Mouse (Mus musculus): Measurements from ENCODE around the gene Vmn1r213.

The Vmn1r213 gene

DNA sequence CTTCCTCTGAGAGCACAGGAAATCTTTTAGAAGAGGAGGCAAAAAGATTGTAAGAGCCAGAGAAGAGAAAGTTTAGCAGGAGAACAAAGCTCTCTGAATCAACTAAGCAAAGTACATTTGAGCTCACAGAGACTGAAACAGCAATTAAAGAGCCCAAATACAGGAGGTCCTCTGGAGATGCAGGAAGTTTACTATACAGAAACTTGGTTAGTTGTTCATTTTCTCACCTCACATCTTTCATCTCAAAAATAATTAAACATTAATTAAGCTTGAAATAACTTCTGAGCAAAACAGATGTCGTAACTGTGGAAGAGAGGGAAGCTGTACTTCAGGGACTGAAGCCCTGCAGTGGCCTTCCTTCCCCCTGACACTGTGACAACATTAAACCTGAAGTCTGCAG, at the start of gene Vmn1r213:
Gene Vmn1r213 (plus strand): TSS at position 301 of the 400 bp plus-strand sequence.
- DNase-seq (ENCODE audit: low read depth, low spot score), result no peak

- no peak for DNase-seq (ENCODE audit: low read depth, low spot score)
Measured at GRCm38 (mm10) chr13:22990214-22990891, 17.1 kb upstream of the Vmn1r213 start.

GRCm38 (mm10) chr13:22992178-22992700, 15.2 kb upstream of the Vmn1r213 start:
- DNase-seq (ENCODE audit: low read depth, low spot score), result no peak

- DNase-seq (ENCODE audit: low read depth, low spot score), result no peak
Measured at GRCm38 (mm10) chr13:22992721-22993120, 14.7 kb upstream of the Vmn1r213 start.

GRCm38 (mm10) chr13:23018158-23018557, 10.7 kb downstream of the Vmn1r213 start:
- DNase-seq (ENCODE audit: low read depth, low spot score), result no peak

DNA sequence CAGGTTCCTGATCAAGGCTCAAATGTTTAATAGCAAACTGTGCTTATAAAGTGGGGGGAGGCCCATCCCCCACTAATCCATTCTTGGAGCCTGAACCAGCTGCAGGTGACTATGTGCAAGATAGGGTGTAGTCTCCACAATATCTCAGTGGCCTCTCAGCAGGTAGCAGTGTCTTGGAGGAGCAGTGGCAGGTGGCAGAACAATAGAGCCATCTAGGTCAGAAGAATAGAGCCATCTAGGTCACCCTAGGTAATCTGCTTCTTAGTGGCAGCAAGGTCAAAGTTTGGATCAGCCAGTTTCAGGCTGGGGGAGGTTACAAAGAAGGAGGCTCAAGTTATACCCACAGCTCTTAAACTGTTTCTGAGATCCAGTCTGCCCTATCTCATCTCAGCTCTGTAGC, 17.4 kb downstream of the Vmn1r213 start:
- no peak for DNase-seq (ENCODE audit: low read depth, low spot score)

GRCm38 (mm10) chr13:23030118-23030517, 22.7 kb downstream of the Vmn1r213 start, which contains the start of gene Vmn1r214:
TSS of gene Vmn1r214 (plus strand) at chr13:23030418.
- no peak for DNase-seq (ENCODE audit: low read depth, low spot score)

DNA sequence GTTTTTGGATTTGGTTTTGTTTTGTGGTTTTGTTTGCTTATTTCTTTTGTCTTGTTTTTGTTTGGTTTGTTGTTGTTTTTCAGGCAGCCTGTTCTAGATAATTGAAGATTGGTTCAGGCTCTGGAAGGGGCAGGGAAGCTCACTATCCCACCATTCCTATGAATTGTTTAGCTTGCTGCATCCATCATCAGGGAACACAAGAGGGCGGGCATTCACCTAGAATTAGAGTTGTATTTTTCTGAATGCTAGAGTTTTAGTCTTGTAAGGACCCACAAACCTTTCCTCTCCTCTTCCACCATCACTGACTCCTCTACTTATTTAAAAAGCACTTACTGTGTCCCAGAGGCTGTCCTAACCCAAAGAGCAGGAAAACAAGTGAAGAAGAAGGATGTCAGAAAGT, 50.3 kb downstream of the Vmn1r213 start:
- no peak for DNase-seq (ENCODE audit: low read depth, low spot score)
